Mouse (Mus musculus) liver, adult 2 months (tissue): Measurements from ENCODE around the gene A630095N17Rik.

ENCODE experiments used
- CTCF ChIP-seq: fragments of 200-500 bp; IDR thresholded peaks from 2 replicates; pipeline ENCODE4 v1.5.1; 2011; ENCODE audit warnings: low read depth, low read length, control low read depth
- POLR2A ChIP-seq: fragments of 200-500 bp; IDR thresholded peaks from 2 replicates; pipeline ENCODE4 v1.6.1; 2011; ENCODE audit warnings: low read length, control low read depth; ENCODE audit not compliant: insufficient read depth; ENCODE audit errors: extremely low read depth

DNA sequence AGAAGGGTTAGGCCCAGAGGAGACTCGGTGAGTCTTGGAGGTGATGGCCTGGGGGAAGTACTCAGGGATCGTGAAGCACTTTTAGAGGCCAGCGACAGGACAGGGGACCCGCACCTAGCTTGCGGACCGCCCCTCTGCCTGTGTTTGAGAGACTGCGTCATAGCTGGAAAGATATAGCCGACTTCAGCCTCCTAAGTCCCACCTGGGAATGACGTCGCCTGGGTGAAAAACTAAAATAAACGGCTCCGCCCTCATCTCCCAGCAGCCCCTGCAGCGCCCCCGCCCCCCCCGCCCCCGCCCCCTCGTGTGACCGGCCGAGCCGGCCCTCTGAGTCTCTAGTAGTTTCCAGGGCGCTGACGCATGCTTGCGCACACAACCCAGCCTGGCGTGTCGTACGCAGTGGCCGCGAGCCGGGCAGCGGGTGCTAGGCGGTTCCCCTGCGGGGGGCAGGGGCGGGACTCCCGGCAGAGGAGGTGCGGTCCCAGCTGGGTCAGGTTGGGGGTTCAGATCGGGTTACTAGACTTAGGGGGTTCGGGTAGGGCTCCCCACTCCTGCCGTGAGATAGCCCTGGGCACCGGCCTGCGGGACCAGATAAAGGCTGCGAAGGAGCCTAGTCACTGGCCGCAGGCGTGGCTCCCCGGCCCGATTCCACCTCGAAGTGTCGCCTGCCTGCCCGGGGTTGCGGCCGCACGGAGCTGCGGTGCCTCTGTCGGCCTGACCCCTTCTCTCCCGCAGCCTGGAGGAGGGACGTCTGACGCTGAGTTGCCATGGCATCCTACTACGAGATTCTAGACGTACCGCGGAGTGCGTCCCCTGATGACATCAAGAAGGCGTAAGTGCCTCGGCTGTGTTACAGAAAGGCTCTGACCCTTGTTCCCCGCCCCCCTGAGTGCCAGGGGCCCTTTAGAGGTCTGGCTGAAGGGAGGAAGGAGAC lies 4.5 kb upstream of the A630095N17Rik start, which contains the start of gene Dnajb2:
- 0 out of 2 replicates have a peak, but pooled peaks have one; percentile 8 for TF ChIP-seq CTCF
- TF ChIP-seq POLR2A, result peak; percentile 63
